Mouse (Mus musculus) adrenal gland, adult (tissue): ENCODE measurements at regions not wholly inside any gene's neighbourhood (a gene's known extent, or its start where the extent isn't known, plus 50 kb on each side); places are given as distances from the start of the nearest gene placed in this dataset.

Experiments used
- DNase-seq, 2 experiments: peaks; one replicate each; pipeline ENCODE4 v3.0.0; 2022 to 2023; ENCODE audit warnings: low spot score in 1 of 2; ENCODE audit not compliant: inconsistent age in 2 of 2

DNA sequence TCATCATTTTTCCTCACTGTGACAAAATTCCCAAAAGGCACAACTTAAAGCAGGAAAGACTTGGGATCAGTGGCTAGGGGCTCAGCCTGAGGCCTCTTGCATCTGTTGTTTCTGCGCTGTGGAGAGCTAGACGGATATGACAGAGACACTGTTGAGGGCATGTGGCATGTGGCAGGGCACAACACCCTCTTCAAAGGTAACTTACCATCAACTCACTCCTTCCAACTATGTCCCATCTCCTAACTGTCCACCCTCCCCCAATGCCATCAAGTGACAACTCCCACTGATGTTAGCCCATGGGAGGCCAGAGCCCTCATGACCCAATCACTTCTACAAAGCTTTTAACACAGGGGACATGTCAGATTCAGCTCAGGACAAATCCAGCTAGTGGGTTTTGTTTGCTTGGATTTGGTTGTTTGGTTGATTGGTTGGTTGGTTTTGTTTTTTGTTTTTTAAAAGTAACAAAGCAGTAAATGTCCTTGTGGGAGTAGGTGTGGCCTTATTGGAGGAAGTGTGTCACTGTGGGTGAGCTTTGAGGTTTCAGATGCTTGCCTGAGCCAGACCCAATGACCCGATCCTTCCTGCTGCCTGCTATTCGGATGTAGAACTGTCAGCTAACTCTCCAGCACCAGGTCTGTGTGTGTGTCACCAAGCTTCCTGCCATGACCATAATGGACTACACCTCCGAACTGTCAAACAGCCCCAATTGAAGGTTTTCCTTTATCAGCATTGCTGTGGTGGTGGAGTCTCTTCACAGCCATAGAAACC lies 53.2 kb upstream of the Lef1 start:
- no peak for DNase-seq

DNA sequence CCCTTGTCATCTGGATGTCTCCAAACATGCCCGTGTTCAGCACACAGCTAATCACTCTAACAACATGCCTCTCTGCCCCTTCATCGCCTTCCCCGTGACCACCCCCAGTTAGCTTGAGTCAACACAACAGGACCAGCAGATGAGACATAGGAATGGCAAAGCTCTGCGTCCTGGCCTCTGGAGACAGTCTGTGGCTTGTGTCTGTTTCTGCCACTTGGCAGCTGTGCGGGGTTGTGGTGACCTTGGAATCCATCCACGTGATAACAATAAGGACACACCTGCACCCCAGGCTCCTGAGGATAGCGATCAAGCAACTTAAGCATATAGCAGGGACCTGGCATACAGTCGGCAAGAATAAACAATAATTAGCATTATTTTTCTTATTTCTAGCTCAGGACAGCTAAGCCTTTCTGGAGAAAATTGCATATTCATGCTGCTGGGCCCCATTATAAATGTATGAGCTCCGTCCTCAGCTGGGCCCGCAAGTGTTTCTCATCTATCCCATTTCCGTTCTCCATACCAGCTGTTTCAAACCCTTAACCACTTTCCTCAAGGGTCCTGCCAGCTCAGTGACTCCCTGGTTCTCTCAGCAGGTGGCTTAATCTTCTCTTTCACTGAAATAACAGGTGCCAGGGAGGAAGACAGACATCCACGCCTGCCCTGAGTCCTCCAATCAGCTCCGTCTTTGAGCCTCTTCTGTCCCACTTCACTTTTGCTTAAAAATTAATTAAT lies 55.9 kb upstream of the Lef1 start:
- no peak for DNase-seq

DNA sequence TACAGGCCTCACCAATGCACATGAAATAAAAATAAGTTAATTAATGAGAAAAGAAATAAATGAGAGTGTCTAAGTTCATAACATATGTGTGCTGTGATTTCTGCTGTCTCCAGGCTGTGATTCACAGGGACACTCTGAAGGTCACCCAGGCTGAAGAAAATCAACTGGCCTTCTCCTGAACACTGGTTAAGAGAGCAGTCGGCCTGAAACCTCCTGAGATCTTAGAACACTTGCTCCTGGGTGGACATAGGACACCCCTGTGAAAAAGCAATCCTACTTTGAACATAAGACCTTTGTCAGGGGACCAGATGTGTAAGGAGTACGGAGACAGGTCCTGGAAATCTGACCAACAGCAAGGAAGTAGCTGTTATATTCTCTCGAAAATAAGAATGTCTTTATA lies 62.6 kb upstream of the Lef1 start:
- DNase-seq: peak; percentile 51 to 83

GRCm38 (mm10) chr3:131046412-131046811 lies 63.9 kb upstream of the Lef1 start:
- DNase-seq: peak; percentile 31 to 71

DNA sequence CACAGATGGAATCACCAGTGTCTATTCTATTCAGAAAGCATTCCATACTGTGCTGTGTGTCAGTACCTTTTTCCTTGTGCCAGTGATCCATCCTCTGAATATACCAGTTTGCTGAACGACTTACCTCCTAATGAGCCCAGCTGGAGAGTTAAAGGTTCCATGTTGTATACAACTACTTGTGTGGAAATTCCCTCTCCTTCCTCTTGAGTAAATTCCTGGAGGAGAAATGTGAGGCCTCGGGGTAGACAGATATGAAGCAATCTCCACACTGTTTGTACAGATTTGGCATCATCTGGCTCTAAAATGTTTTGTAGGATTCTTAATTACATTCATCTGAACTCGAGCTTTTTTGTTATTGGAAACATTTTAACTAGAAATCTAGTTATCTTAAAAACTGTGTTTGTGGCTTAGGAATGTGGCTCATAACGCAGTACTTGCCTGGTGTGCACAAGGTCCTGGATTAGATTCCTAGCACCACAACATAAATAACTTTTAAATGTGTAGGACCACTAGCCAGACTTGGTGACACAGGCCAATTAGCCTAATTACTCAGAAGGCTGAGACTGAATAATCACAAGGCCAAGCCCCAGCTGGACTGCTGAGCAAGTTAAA lies 70.0 kb upstream of the Lef1 start:
- DNase-seq: no peak

DNA sequence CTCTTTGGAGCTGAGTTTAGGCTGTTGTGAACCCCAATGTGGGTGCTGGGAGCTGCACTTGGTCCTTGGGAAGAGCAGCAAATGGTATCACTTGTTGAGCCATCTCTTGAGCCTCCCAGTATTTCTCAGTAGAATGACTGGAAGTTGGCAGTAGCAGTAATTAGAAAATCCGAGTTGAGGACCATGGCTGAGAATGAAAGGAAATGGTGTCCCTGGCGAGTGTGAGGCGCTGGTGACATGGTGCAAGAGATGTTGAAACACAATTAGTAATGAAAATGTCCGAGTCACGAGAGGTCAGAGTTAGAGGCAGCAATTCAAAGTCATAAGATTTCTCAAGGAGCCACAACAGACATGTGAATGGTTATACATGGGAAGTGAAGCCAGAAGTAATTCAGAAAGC lies 73.2 kb upstream of the Lef1 start:
- peak in 1 of 2 experiments; percentile 57 for DNase-seq

DNA sequence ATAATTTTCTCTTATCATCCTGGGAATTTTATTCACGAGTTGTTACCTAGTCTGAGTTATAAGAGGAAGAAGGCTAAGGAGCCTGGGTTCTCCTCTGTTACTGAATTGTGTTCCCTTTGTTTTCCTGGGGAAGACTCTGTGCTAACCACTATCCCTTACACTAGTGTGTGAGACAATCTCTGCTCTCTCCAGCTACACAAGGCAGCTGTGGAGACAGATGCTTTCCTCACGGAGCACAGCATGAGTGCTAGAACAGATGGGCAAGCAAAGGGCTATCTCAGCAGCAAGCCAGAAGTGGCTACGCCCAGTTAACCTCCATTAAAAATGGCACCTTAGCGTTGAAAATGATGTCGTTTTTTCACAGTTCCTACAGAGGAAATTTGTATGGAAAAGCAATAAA lies 75.5 kb upstream of the Lef1 start:
- DNase-seq: no peak

DNA sequence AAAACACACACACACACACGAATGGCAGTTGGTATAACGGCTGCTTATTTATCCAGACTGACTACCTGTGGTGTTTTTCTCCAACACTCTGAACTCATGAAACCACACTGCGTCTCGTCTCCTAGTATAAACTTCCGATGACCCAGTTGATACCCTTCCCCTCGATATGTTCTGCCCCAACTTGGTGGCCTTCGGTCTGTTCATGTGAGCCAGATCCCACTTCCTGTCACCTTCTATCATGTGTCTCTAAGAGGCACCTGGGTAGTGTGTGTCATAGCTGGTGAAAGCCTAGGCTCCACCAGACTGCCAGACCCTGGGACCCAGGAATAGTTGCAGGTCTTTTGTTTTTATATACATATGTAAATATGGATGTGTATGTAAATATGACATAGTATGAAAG lies 83.9 kb upstream of the Lef1 start:
- no peak for DNase-seq

- peak; percentile 13 to 61 for DNase-seq
These were observed 90.9 kb upstream of the Lef1 start for GRCm38 (mm10) chr3:131019163-131019956.

- DNase-seq: peak in 1 of 2 experiments; percentile 58
These were observed 92.4 kb upstream of the Lef1 start for GRCm38 (mm10) chr3:131017899-131018298.

DNA sequence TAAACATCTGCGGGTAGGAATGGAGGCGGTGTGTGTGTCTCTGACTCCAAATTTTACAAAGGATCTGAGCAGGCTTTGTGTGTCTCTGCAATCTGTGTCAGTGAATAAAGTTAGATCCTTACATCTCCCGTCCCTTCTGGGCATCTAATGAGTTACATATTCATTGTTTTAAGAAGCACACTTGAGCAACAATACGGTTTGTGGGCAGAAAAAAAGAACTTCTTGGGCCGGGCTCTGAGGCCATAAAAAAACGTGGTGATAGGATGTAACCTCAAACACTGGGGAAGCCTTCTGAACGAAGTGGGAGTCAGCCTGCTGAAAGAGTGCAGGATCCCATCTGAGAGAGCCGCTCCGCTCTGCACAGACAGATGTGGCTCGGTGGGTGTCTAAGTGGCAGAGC lies 94.2 kb upstream of the Lef1 start:
- no peak for DNase-seq

DNA sequence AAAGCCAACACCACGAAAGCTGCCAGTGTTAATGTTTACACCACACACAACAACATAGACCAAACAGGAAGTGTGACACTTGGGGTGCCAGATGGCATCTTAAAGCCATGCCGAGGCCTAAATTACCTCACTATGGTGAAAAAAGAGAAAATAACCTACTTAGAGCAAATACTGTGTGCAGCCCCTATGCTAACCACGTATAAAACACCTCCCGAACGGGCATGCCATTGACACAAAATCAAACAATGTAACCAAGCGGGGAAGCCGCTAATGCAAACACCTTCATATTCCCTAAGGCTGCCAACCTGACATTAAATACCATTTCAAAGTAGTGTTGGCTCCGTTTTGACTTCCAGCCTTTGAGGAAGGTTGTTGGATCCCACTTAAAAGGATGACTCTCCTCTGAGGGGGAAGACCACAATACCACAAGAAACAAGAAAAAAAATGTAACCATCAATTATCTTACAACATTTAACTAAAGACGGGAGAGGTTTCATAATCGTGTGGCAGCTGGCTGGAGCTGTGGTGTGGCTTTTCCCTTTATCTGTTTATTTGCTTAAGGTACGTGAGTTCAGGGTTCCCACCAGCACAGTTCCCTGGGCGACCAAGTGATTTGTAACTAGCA lies 96.1 kb upstream of the Lef1 start:
- peak; percentile 9 to 28 for DNase-seq

DNA sequence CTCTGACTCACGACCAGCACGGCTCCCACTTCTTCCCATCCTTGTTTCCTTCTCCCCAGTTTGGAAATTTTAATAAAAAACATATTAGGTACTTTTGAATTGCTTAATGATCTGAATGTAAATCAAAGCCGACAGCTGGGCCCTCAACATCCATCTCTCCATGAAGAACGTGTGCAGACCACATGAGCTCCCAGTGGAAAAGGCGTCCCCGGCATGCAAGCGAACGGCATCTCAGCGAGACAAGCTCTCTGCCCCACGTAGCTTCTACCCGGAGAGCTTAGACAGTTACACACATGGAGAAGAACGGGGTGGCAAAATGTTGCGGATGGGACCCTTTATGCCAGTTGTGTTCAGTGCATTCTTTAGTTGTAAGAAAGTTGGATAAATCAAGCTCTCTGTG lies 109.6 kb upstream of the Lef1 start:
- no peak for DNase-seq

GRCm38 (mm10) chr3:131000252-131000651 lies 110.0 kb upstream of the Lef1 start:
- DNase-seq: no peak

- DNase-seq: no peak
These were observed 110.5 kb upstream of the Lef1 start for GRCm38 (mm10) chr3:130999818-131000217.

GRCm38 (mm10) chr3:130998433-130998832 lies 111.8 kb upstream of the Lef1 start:
- DNase-seq: no peak

DNA sequence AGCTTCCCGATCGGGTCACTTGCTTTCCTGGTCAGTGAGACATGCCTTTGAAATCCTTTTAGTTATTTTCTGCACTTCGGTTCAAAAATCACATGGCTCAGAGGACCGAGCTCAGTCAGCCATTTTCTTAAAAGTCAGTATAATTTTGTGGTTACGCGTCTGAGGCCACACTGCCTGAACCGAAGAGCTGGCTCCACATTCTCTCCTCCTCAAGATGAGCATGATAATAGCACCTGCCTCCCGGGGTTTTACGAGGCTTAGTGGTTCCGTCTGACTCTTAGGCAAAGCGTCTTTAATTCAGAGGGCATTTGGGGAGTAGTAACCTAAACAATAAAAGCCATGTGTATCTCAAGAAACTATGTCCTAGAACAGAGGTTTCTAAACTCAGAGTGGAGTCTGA lies 113.5 kb upstream of the Lef1 start:
- DNase-seq: no peak

GRCm38 (mm10) chr3:130991971-130992370 lies 118.3 kb upstream of the Lef1 start:
- no peak for DNase-seq

GRCm38 (mm10) chr3:130986708-130987107 lies 123.6 kb upstream of the Lef1 start:
- no peak for DNase-seq

DNA sequence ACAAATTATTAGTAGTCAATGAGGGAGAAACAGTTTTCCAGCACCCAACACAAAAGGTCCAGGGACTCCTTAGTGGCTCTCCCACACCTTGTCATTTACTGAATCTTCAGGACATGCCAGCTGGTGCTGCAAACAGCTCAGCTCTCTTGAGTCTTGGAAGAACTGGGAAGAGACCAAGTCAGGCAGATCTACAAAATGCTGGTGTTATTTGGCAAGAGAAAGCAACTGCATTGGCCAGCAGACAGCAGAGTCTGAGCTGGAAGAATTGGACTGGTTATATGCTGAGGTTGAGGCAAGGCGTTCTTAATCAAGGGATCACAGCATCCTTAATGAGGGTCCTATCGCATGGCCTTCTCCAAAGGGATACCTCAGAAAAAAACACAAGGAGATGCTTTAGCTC lies 124.2 kb upstream of the Lef1 start:
- DNase-seq: no peak

GRCm38 (mm10) chr3:130981566-130981965 lies 128.7 kb upstream of the Lef1 start:
- DNase-seq: no peak
